Mouse (Mus musculus) E14TG2a.4 (cell line): ENCODE data around the gene P2ry14.

Source experiments
- CTCF ChIP-seq: conservative IDR thresholded peaks from 2 replicates; pipeline ENCODE4 v1.5.1; 2014; ENCODE audit warnings: low read length
- POU5F1 ChIP-seq: IDR thresholded peaks from 2 replicates; pipeline ENCODE4 v1.6.1; 2014; ENCODE audit warnings: low read length, borderline replicate concordance

DNA sequence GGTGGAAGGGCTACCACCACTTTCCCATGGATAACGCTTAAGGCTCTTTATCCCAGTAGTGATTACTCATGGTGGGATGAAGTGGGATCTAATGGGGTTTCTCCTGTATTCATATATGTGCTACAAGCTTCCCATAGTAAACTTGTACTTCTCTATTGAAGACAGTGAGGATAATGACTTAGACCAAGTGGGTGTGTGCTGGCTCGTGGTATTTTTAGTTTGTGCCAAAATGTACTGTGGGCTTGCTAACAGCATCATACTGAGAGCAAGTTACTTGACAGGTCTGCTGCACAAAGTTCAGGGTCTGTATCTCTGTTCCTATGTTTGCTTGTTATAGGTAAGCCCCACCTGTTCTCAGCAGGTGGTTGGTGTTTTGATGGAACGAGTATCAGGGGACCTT is 87.5 kb downstream of the P2ry14 start:
- no peak for TF ChIP-seq CTCF
- no peak for TF ChIP-seq POU5F1
